Mouse (Mus musculus) lung, postnatal 0 days (tissue): ENCODE measurements around the gene Klhdc7a. TPM values are rescaled to one million over a fixed set of nuclear protein-coding genes. Genes with fewer than 3 reads are reported as not detected.

Experiments used
- ATAC-seq: fragments of 200-750 bp; cut with Nextera tagmentation; 2 replicates; pipeline ENCODE4 v1.8.0; 2017; ENCODE audit warnings: moderate library complexity
- DNase-seq: peaks from one replicate; pipeline ENCODE4 v3.0.0-alpha.2; 2016; ENCODE audit warnings: low spot score
- H3K27ac ChIP-seq: fragments of 300-500 bp; sonication (generic); 2 replicates; pipeline ENCODE4 v1.5.1; 2014; ENCODE audit warnings: antibody characterized with exemption, mild to moderate bottlenecking, low read length, mixed read lengths
- H3K27me3 ChIP-seq: fragments of 300-500 bp; sonication (generic); replicated peaks from 2 replicates; pipeline ENCODE4 v1.6.1; 2014; ENCODE audit warnings: low read length, mixed read lengths; ENCODE audit not compliant: insufficient read depth
- H3K36me3 ChIP-seq: fragments of 300-500 bp; sonication (generic); 2 replicates; pipeline ENCODE4 v1.6.1; 2014; ENCODE audit warnings: low read length, mixed read lengths; ENCODE audit not compliant: insufficient read depth
- H3K4me1 ChIP-seq: fragments of 300-500 bp; sonication (generic); 2 replicates; pipeline ENCODE4 v1.6.1; 2014; ENCODE audit warnings: antibody characterized with exemption, low read depth, low read length, mixed read lengths; ENCODE audit not compliant: insufficient read depth
- H3K4me2 ChIP-seq: fragments of 300-500 bp; sonication (generic); replicated peaks from 2 replicates; pipeline ENCODE4 v1.6.1; 2014; ENCODE audit warnings: low read depth, mild to moderate bottlenecking, low read length, moderate library complexity, mixed read lengths
- H3K4me3 ChIP-seq: fragments of 300-500 bp; sonication (generic); 2 replicates; pipeline ENCODE4 v1.5.1; 2014; ENCODE audit warnings: low read depth, low read length
- H3K9ac ChIP-seq: fragments of 300-500 bp; sonication (generic); replicated peaks from 2 replicates; pipeline ENCODE4 v1.6.1; 2014; ENCODE audit warnings: low read depth, mild to moderate bottlenecking
- H3K9me3 ChIP-seq: fragments of 300-500 bp; sonication (generic); 2 replicates; pipeline ENCODE4 v1.6.1; 2016; ENCODE audit warnings: low read length, mixed read lengths
- CTCF ChIP-seq: IDR thresholded peaks from 2 replicates; pipeline ENCODE4 v1.5.1; 2016; ENCODE audit warnings: antibody characterized with exemption, mild to moderate bottlenecking
- EP300 ChIP-seq: IDR thresholded peaks from 2 replicates; pipeline ENCODE4 v1.6.1; 2016; ENCODE audit warnings: antibody characterized with exemption, mild to moderate bottlenecking, control low read depth
- WGBS: fragments of 180-500 bp; shearing (Covaris S2); extraction: QIAGEN DNeasy Blood & Tissue Kit; methylation state at CpG from one replicate; pipeline ENCODE4 v1.1.7; 2014; 5-methylcytosine and 5-hydroxymethylcytosine counted together
- microRNA counts: library from miRNA; unstranded; fragments of <30 nt; microRNA quantifications from one replicate; lab custom pipeline; 2015
- microRNA-seq: library from miRNA; unstranded; fragments of <30 nt; microRNA quantifications from one replicate; pipeline ENCODE4, GENCODE M21; 2016
- polyA plus RNA-seq: library from polyadenylated mRNA; unstranded; fragments of >200 nt; fragmentation: Nextera tagmentation; extraction: Ambion mirVana; gene quantifications from 2 replicates; pipeline ENCODE4 v1.2.1, GENCODE M21; 2015

The Klhdc7a gene
- polyA plus RNA-seq, 1 experiment from 2014 or later = 1.2 TPM

- no peak overlapping the region for H3K9ac ChIP-seq
- TF ChIP-seq CTCF (no peak), EP300 (no peak)
- H3K27me3 ChIP-seq = no peaks in the 10 kb centered on the region
- H3K4me3 ChIP-seq = no peak overlapping the region
- no peaks in the 10 kb centered on the region for H3K36me3 ChIP-seq
- H3K4me2 ChIP-seq = no peak overlapping the region
- H3K9me3 ChIP-seq = no peaks in the 10 kb centered on the region
- DNase-seq (no peak), ATAC-seq (no peak)
- H3K27ac ChIP-seq = no peak overlapping the region
- WGBS = 61% methylated on average over 7 of the region's 7 CpGs
- H3K4me1 ChIP-seq = no peaks in the 10 kb centered on the region
Measured at GRCm38 (mm10) chr4:139916731-139917130, 51.1 kb downstream of the Klhdc7a start.

MicroRNA genes within 50 kb of the gene (microRNA counts, 519-probe panel; counts per million panel counts)
- microRNA mmu-miR-2139 (lab: Ali Mortazavi, UCI) = not detected

Small RNA genes lying within 50 kb of the gene (microRNA-seq; reads per million reads assigned to microRNA genes)
- not detected for gene Mir2139

Other genes starting within 250 kb of the Klhdc7a start
- not detected in 2 replicates for gene Pax7, start 134.5 kb downstream of the Klhdc7a start, polyA plus RNA-seq